Mouse (Mus musculus): ENCODE data around the gene Ndc1. TPM values are rescaled to one million over a fixed set of nuclear protein-coding genes. Genes with fewer than 3 reads are reported as not detected.
A peak's percentile ranks its signal among the peaks of the same experiment; 100 is the strongest.

Gene Ndc1
- 28.6 and 32.6 TPM in 2 replicates for polyA plus RNA-seq (2015; fragmentation: Nextera tagmentation; extraction: Ambion mirVana)

GRCm38 (mm10) chr4:107367567-107368314 is at the start of gene Ndc1:
Ndc1 (plus strand) TSS chr4:107367784.
- peak within 1 kb of the TSS; percentile 87 for H3K9ac ChIP-seq
- H3K36me3 ChIP-seq = no peaks in the 10 kb centered on the region
- H3K4me1 ChIP-seq (replicated peaks) = no peaks in the 10 kb centered on the region
- H3K27me3 ChIP-seq (replicated peaks) = no peaks in the 10 kb centered on the region
- WGBS = under 1% methylated on average over 51 of the region's 51 CpGs
- H3K4me3 ChIP-seq (replicated peaks) = peak within 1 kb of the TSS; percentile 97
- H3K9me3 ChIP-seq = no peaks in the 10 kb centered on the region
- peak; percentile 99 for ATAC-seq
- H3K4me2 ChIP-seq (replicated peaks) = peak within 1 kb of the TSS; percentile 70
- H3K27ac ChIP-seq = peak within 1 kb of the TSS; percentile 91

- no peak overlapping the region for H3K9ac ChIP-seq
- no peaks in the 10 kb centered on the region for H3K27me3 ChIP-seq (replicated peaks)
- no peak overlapping the region for H3K4me2 ChIP-seq (replicated peaks)
- no peak overlapping the region for H3K27ac ChIP-seq
- no peaks in the 10 kb centered on the region for H3K9me3 ChIP-seq
- H3K36me3 ChIP-seq = peaks cover 5% of the 10 kb centered on the region; the same call in 1 of the 2 replicates
- WGBS = 79% methylated on average over 8 of the region's 8 CpGs
- ATAC-seq = no peak
- H3K4me1 ChIP-seq (replicated peaks) = peaks cover 8% of the 10 kb centered on the region
- H3K4me3 ChIP-seq (replicated peaks) = no peak overlapping the region
Measured at GRCm38 (mm10) chr4:107318646-107319045, 48.9 kb upstream of the Ndc1 start.

GRCm38 (mm10) chr4:107321041-107321440 is 46.5 kb upstream of the Ndc1 start:
- no peak for ATAC-seq
- Histone ChIP-seq H3K9me3 (no peaks in the 10 kb centered on the region), H3K36me3 (peaks cover 5% of the 10 kb centered on the region; the same call in 1 of the 2 replicates), H3K4me1 (replicated peaks) (no peaks in the 10 kb centered on the region), H3K27ac (no peak overlapping the region), H3K27me3 (replicated peaks) (no peaks in the 10 kb centered on the region), H3K4me2 (replicated peaks) (no peak overlapping the region), H3K9ac (no peak overlapping the region), H3K4me3 (replicated peaks) (no peak overlapping the region)
- 66% methylated on average over 2 of the region's 2 CpGs for WGBS

- Histone ChIP-seq H3K27me3 (replicated peaks) (no peaks in the 10 kb centered on the region), H3K36me3 (peaks cover 8% of the 10 kb centered on the region; the same call in 1 of the 2 replicates), H3K9me3 (no peaks in the 10 kb centered on the region), H3K9ac (no peak overlapping the region), H3K27ac (no peak overlapping the region), H3K4me3 (replicated peaks) (no peak overlapping the region), H3K4me1 (replicated peaks) (no peaks in the 10 kb centered on the region), H3K4me2 (replicated peaks) (no peak overlapping the region)
- ATAC-seq = 0 out of 2 replicates have a peak, but pooled peaks have one; percentile 39
- whole genome bisulfite sequencing = 87% methylated on average over 2 of the region's 2 CpGs
Measured at GRCm38 (mm10) chr4:107323113-107323512, 44.5 kb upstream of the Ndc1 start.

GRCm38 (mm10) chr4:107328530-107328929 is 39.1 kb upstream of the Ndc1 start:
- peak; percentile 83 for ATAC-seq
- Histone ChIP-seq H3K27me3 (replicated peaks) (no peaks in the 10 kb centered on the region), H3K4me2 (replicated peaks) (no peak overlapping the region), H3K9me3 (no peaks in the 10 kb centered on the region), H3K27ac (no peak overlapping the region), H3K9ac (no peak overlapping the region), H3K4me1 (replicated peaks) (0 out of 2 replicates have a peak, but pooled peaks cover 3% of the 10 kb centered on the region), H3K4me3 (replicated peaks) (no peak overlapping the region), H3K36me3 (0 out of 2 replicates have a peak, but pooled peaks cover 3% of the 10 kb centered on the region)
- WGBS = 64% methylated on average over 8 of the region's 8 CpGs

- Histone ChIP-seq H3K36me3 (no peaks in the 10 kb centered on the region), H3K9ac (no peak overlapping the region), H3K4me2 (replicated peaks) (no peak overlapping the region), H3K4me1 (replicated peaks) (no peaks in the 10 kb centered on the region), H3K27me3 (replicated peaks) (no peaks in the 10 kb centered on the region), H3K4me3 (replicated peaks) (no peak overlapping the region), H3K9me3 (no peaks in the 10 kb centered on the region), H3K27ac (no peak overlapping the region)
- ATAC-seq = no peak
- 93% methylated on average over 4 of the region's 4 CpGs for WGBS
Measured at GRCm38 (mm10) chr4:107333514-107333913, 34.1 kb upstream of the Ndc1 start.

GRCm38 (mm10) chr4:107336356-107336755 is 31.2 kb upstream of the Ndc1 start:
- Histone ChIP-seq H3K27ac (no peak overlapping the region), H3K4me1 (replicated peaks) (no peaks in the 10 kb centered on the region), H3K4me3 (replicated peaks) (no peak overlapping the region), H3K36me3 (no peaks in the 10 kb centered on the region), H3K4me2 (replicated peaks) (no peak overlapping the region), H3K27me3 (replicated peaks) (no peaks in the 10 kb centered on the region), H3K9me3 (no peaks in the 10 kb centered on the region), H3K9ac (no peak overlapping the region)
- no peak for ATAC-seq
- WGBS = 66% methylated on average over 8 of the region's 8 CpGs

GRCm38 (mm10) chr4:107337455-107337854 is 30.1 kb upstream of the Ndc1 start:
- no peak for ATAC-seq
- Histone ChIP-seq H3K9ac (no peak overlapping the region), H3K4me1 (replicated peaks) (no peaks in the 10 kb centered on the region), H3K4me3 (replicated peaks) (no peak overlapping the region), H3K9me3 (no peaks in the 10 kb centered on the region), H3K27ac (no peak overlapping the region), H3K27me3 (replicated peaks) (no peaks in the 10 kb centered on the region), H3K36me3 (no peaks in the 10 kb centered on the region), H3K4me2 (replicated peaks) (no peak overlapping the region)
- WGBS = 82% methylated on average over 5 of the region's 5 CpGs

- WGBS = 74% methylated on average over 5 of the region's 5 CpGs
- Histone ChIP-seq H3K4me3 (replicated peaks) (no peak overlapping the region), H3K4me1 (replicated peaks) (no peaks in the 10 kb centered on the region), H3K27ac (no peak overlapping the region), H3K9ac (no peak overlapping the region), H3K4me2 (replicated peaks) (no peak overlapping the region), H3K9me3 (no peaks in the 10 kb centered on the region), H3K36me3 (no peaks in the 10 kb centered on the region), H3K27me3 (replicated peaks) (no peaks in the 10 kb centered on the region)
- no peak for ATAC-seq
Measured at GRCm38 (mm10) chr4:107341354-107341753, 26.2 kb upstream of the Ndc1 start.

- Histone ChIP-seq H3K36me3 (no peaks in the 10 kb centered on the region), H3K4me2 (replicated peaks) (no peak overlapping the region), H3K27me3 (replicated peaks) (no peaks in the 10 kb centered on the region), H3K4me3 (replicated peaks) (no peak overlapping the region), H3K9me3 (no peaks in the 10 kb centered on the region), H3K9ac (no peak overlapping the region), H3K4me1 (replicated peaks) (peaks cover 4% of the 10 kb centered on the region; the same call in 1 of the 2 replicates), H3K27ac (no peak overlapping the region)
- 88% methylated on average over 7 of the region's 7 CpGs for WGBS
- ATAC-seq = no peak
Measured at GRCm38 (mm10) chr4:107344612-107345011, 23.0 kb upstream of the Ndc1 start.

GRCm38 (mm10) chr4:107347221-107347620 is 20.4 kb upstream of the Ndc1 start:
- Histone ChIP-seq H3K27ac (no peak overlapping the region), H3K9me3 (no peaks in the 10 kb centered on the region), H3K4me2 (replicated peaks) (no peak overlapping the region), H3K4me1 (replicated peaks) (peaks cover 4% of the 10 kb centered on the region; the same call in 1 of the 2 replicates), H3K36me3 (no peaks in the 10 kb centered on the region), H3K9ac (no peak overlapping the region), H3K27me3 (replicated peaks) (no peaks in the 10 kb centered on the region), H3K4me3 (replicated peaks) (no peak overlapping the region)
- ATAC-seq = no peak
- 54% methylated on average over 6 of the region's 6 CpGs for WGBS

GRCm38 (mm10) chr4:107348529-107349310 is 18.9 kb upstream of the Ndc1 start:
- Histone ChIP-seq H3K36me3 (no peaks in the 10 kb centered on the region), H3K4me2 (replicated peaks) (no peak overlapping the region), H3K9ac (no peak overlapping the region), H3K4me1 (replicated peaks) (peaks cover 4% of the 10 kb centered on the region; the same call in 1 of the 2 replicates), H3K27me3 (replicated peaks) (no peaks in the 10 kb centered on the region), H3K4me3 (replicated peaks) (no peak overlapping the region), H3K9me3 (no peaks in the 10 kb centered on the region), H3K27ac (no peak overlapping the region)
- no peak; the same call in 1 of the 2 replicates for ATAC-seq
- WGBS = 70% methylated on average over 20 of the region's 20 CpGs

All from intestine, embryonic 15.5 days (tissue).